Mouse (Mus musculus) embryonic facial prominence, embryonic 11.5 days (tissue): ENCODE data around the gene Rad54l. TPM values are rescaled to one million over a fixed set of nuclear protein-coding genes. Genes with fewer than 3 reads are reported as not detected.

Experiments used
- polyA plus RNA-seq: library from polyadenylated mRNA; unstranded; fragments of >200 nt; fragmentation: Nextera tagmentation; extraction: Ambion mirVana; gene quantifications from 2 replicates; pipeline ENCODE4 v1.2.1, GENCODE M21; 2014

Rad54l gene
- polyA plus RNA-seq, 1 experiment from 2014 or later: 60.1 TPM

Other genes starting within 250 kb of the Rad54l start
- not detected in 2 replicates for gene Kncn, start 239.3 kb downstream of the Rad54l start, polyA plus RNA-seq
- gene 6430628N08Rik, start 233.0 kb downstream of the Rad54l start, polyA plus RNA-seq: not detected in 2 replicates
- 1.0 and 1.4 TPM in 2 replicates for gene Dmbx1, start 183.8 kb downstream of the Rad54l start, polyA plus RNA-seq
- 1.4 and 1.8 TPM in 2 replicates for gene Faah, start 105.8 kb downstream of the Rad54l start, polyA plus RNA-seq
- gene Nsun4, start 69.8 kb downstream of the Rad54l start, polyA plus RNA-seq: 20.5 and 21.3 TPM in 2 replicates
- gene Uqcrh, start 48.6 kb downstream of the Rad54l start, polyA plus RNA-seq: 445 and 455 TPM in 2 replicates
- gene Lrrc41, start 48.4 kb downstream of the Rad54l start, polyA plus RNA-seq: 74.8 and 78.4 TPM in 2 replicates
- gene Pomgnt1, start 150 bp upstream of the Rad54l start, polyA plus RNA-seq: 52.7 and 56.8 TPM in 2 replicates
- 1.6 and 2.1 TPM in 2 replicates for gene Lurap1, start 27.6 kb upstream of the Rad54l start, polyA plus RNA-seq
- gene Tspan1, start 43.9 kb upstream of the Rad54l start, polyA plus RNA-seq: 0.24 TPM in 1 of 2 replicates, not detected in the other
- not detected in 2 replicates for gene 1700042G07Rik, start 49.7 kb upstream of the Rad54l start, polyA plus RNA-seq
- not detected in 2 replicates for gene Gm49337, start 49.7 kb upstream of the Rad54l start, polyA plus RNA-seq
- 49.0 and 50.5 TPM in 2 replicates for gene Pik3r3, start 97.9 kb upstream of the Rad54l start, polyA plus RNA-seq